In the genomic region with DNA sequence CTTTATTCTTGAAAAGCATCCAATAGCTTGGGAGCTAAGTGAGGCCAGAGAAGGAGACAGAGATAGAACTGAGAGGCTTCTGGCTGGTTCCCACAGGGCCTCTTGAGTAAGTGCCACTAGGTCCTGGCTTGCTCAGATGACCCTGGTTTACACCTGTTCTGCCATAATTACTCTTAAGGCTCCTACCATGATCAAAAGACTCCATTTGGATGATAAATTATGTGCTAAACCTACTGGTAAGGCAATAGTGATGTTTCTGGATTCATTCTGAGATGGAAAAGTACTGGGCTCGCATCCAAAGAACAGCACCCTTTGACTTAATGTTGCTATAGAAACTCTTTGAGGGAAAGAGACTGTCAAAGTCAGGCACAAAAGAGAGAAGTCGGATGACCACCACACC, we compare ENCODE assay signal across 9 mouse cellular contexts. TPM values are rescaled to one million over a fixed set of nuclear protein-coding genes. Genes with fewer than 3 reads are reported as not detected.
DNase-seq lines count a peak whose midpoint lies in the region; ATAC-seq and TF ChIP-seq lines count a peak whose summit lies in the region.
"Had no signal": no experiment of that assay in that cellular context is flagged by ENCODE, and none has a peak within 500 bp of the region (broad histone marks: within the 10 kb centered on the region; RNA-seq: fewer than 3 reads in every experiment).

No protein-coding gene starts in this region.

- H3K4me1 ChIP-seq in liver, adult 2 months (ENCODE audit: control insufficient read depth, insufficient read depth, low read length), result peaks cover 16% of the 10 kb centered on the region
- H3K4me1 ChIP-seq in heart, embryonic 10.5 days, result peaks cover 65% of the 10 kb centered on the region
- H3K4me1 ChIP-seq in midbrain, embryonic 16.5 days (ENCODE audit: control insufficient read depth, insufficient read depth, low read length), result peaks cover 37% of the 10 kb centered on the region

- no peaks in the 10 kb centered on the region for H3K9me3 ChIP-seq in heart, embryonic 10.5 days
- no peaks in the 10 kb centered on the region for H3K9me3 ChIP-seq in midbrain, embryonic 16.5 days (replicated peaks; ENCODE audit: control insufficient read depth, low read length, poor library complexity, severe bottlenecking)

- 0 out of 2 replicates have a peak, but pooled peaks cover under 1% of the 10 kb centered on the region for H3K79me2 ChIP-seq in liver, adult 2 months (ENCODE audit: control insufficient read depth, insufficient read depth, low read length)

- H3K27ac ChIP-seq in liver, adult 2 months (replicated peaks; ENCODE audit: insufficient read depth, low read depth, low read length), result no peak overlapping the region; the same call in 1 of the 2 replicates
- H3K27ac ChIP-seq in heart, embryonic 10.5 days, result peak overlapping the region; percentile 97
- H3K27ac ChIP-seq in midbrain, embryonic 16.5 days (ENCODE audit: low read length), result 0 out of 2 replicates have a peak overlapping the region, but pooled peaks have one; percentile 10

- peak; percentile 32 for DNase-seq in liver, adult 2 months (ENCODE audit: extremely low read depth, low read depth, low spot score)
- no peak for DNase-seq in liver
- no peak for DNase-seq in heart, embryonic 10.5 days (ENCODE audit: low spot score)
- DNase-seq in kidney, adult 8-10 months, result peak; percentile 41 to 62
- no peak for DNase-seq in urinary bladder, postnatal 10 days (ENCODE audit: low spot score)
- no peak for DNase-seq in cerebellum, adult 11 months

- H3K4me2 ChIP-seq in midbrain, embryonic 16.5 days (ENCODE audit: low read length), result no peak overlapping the region

- no peak for ATAC-seq in midbrain, embryonic 16.5 days
- ATAC-seq: activated CD4-positive, CD25-positive, alpha-beta regulatory T cell, adult 4 months had no signal

- H3K36me3 ChIP-seq in liver, adult 2 months (ENCODE audit: control insufficient read depth, insufficient read depth, low read length), result no peaks in the 10 kb centered on the region
- no peaks in the 10 kb centered on the region for H3K36me3 ChIP-seq in heart, embryonic 10.5 days
- H3K36me3 ChIP-seq in midbrain, embryonic 16.5 days (ENCODE audit: control insufficient read depth, insufficient read depth, low read length), result no peaks in the 10 kb centered on the region

- H3K27me3 ChIP-seq in liver, adult 2 months (ENCODE audit: control insufficient read depth, insufficient read depth, low read length), result no peaks in the 10 kb centered on the region
- no peaks in the 10 kb centered on the region for H3K27me3 ChIP-seq in heart, embryonic 10.5 days (ENCODE audit: insufficient read depth, poor library complexity, severe bottlenecking)
- H3K27me3 ChIP-seq in midbrain, embryonic 16.5 days (ENCODE audit: control insufficient read depth, insufficient read depth, low read depth, low read length), result no peaks in the 10 kb centered on the region

- H3K9ac ChIP-seq in liver, adult 2 months (ENCODE audit: low read depth, low read length), result no peak overlapping the region
- no peak overlapping the region for H3K9ac ChIP-seq in midbrain, embryonic 16.5 days (ENCODE audit: low read depth, low read length)

- no peak for TF ChIP-seq POLR2A in liver, adult 2 months (IDR thresholded peaks at IDR 0.05; ENCODE audit: extremely low read depth, insufficient read depth, low read length)

- TF ChIP-seq CTCF in liver, adult 2 months (IDR thresholded peaks at IDR 0.05; ENCODE audit: low read depth, low read length), result no peak

- no peak overlapping the region for H3K4me3 ChIP-seq in liver, adult 2 months (ENCODE audit: insufficient read depth, low read depth, low read length)
- H3K4me3 ChIP-seq in heart, embryonic 10.5 days, result no peak overlapping the region
- no peak overlapping the region for H3K4me3 ChIP-seq in midbrain, embryonic 16.5 days (ENCODE audit: low read depth, low read length)
- H3K4me3 ChIP-seq: myocyte had no signal

- WGBS in liver, adult 2 months, result 91% methylated on average over 2 of the region's 2 CpGs
- WGBS in heart, embryonic 10.5 days, result 73% methylated on average over 2 of the region's 2 CpGs
- 50% methylated on average over 2 of the region's 2 CpGs for whole genome bisulfite sequencing in midbrain, embryonic 16.5 days

RNA-seq across cellular contexts. Expression of a gene that starts 3.9 kb away (rescaled TPM):
- total RNA-seq in liver, adult 2 months (2014; rRNA removed), result 17.4 and 17.7 TPM in 2 replicates
- 4.3 and 8.6 TPM in 2 replicates for polyA plus RNA-seq in liver, adult 2 months (2012; rRNA removed)
- 150 and 241 TPM in 2 replicates for polyA plus RNA-seq in heart, embryonic 10.5 days (2016; fragmentation: Nextera tagmentation; extraction: Ambion mirVana)
- polyA plus RNA-seq in midbrain, embryonic 16.5 days (2015; fragmentation: Nextera tagmentation; extraction: Ambion mirVana), result 7.1 and 8.5 TPM in 2 replicates

Comparison
In these comparisons a context has a peak if more than half of its experiments do, and no peak if none do; other contexts are left out.
1. DNase-seq: peak in liver, adult 2 months (single experiment) and kidney, adult 8-10 months (2 of 2); none in liver (single experiment), heart, embryonic 10.5 days (single experiment), urinary bladder, postnatal 10 days (single experiment) and cerebellum, adult 11 months (single experiment).
2. RNA of a gene that starts 3.9 kb away (polyA plus RNA-seq): 150 to 241 TPM in heart, embryonic 10.5 days; 4.3 to 8.6 TPM in liver, adult 2 months and 7.1 to 8.5 TPM in midbrain, embryonic 16.5 days; every median in the first group is over 10 times any median in the second.